Mouse (Mus musculus) midbrain, embryonic 14.5 days (tissue): ENCODE measurements at regions not wholly inside any gene's neighbourhood (a gene's known extent, or its start where the extent isn't known, plus 50 kb on each side); places are given as distances from the start of the nearest gene placed in this dataset.
A peak's percentile ranks its signal among the peaks of the same experiment; 100 is the strongest.

Experiments
- ATAC-seq: fragments of 200-750 bp; cut with Nextera tagmentation; 2 replicates; pipeline ENCODE4 v1.8.0; 2017; ENCODE audit warnings: moderate number of reproducible peaks, moderate library complexity; ENCODE audit not compliant: low FRiP score, low TSS enrichment
- DNase-seq: peaks from one replicate; pipeline ENCODE4 v3.0.0-alpha.2; 2015
- H3K27ac ChIP-seq: fragments of 300-500 bp; sonication (generic); replicated peaks from 2 replicates; pipeline ENCODE4 v1.5.1; 2014; ENCODE audit warnings: mild to moderate bottlenecking, low read depth, low read length, moderate library complexity
- H3K27me3 ChIP-seq: fragments of 300-500 bp; sonication (generic); 2 replicates; pipeline ENCODE4 v1.6.1; 2014; ENCODE audit warnings: low read length, control low read depth, mixed read lengths; ENCODE audit not compliant: control insufficient read depth, insufficient read depth
- H3K36me3 ChIP-seq: fragments of 300-500 bp; sonication (generic); 2 replicates; pipeline ENCODE4 v1.6.1; 2014; ENCODE audit warnings: low read length, control low read depth; ENCODE audit not compliant: control insufficient read depth, insufficient read depth
- H3K4me1 ChIP-seq: fragments of 300-500 bp; sonication (generic); 2 replicates; pipeline ENCODE4 v1.6.1; 2014; ENCODE audit warnings: mild to moderate bottlenecking, antibody characterized with exemption, low read length, control low read depth; ENCODE audit not compliant: control insufficient read depth, insufficient read depth
- H3K4me2 ChIP-seq: fragments of 300-500 bp; sonication (generic); 2 replicates; pipeline ENCODE4 v1.6.1; 2014; ENCODE audit warnings: mild to moderate bottlenecking, low read length, moderate library complexity
- H3K4me3 ChIP-seq: fragments of 300-500 bp; sonication (generic); replicated peaks from 2 replicates; pipeline ENCODE4 v1.5.1; 2014; ENCODE audit warnings: low read depth, low read length
- H3K9ac ChIP-seq: fragments of 300-500 bp; sonication (generic); replicated peaks from 2 replicates; pipeline ENCODE4 v1.6.1; 2014; ENCODE audit warnings: mild to moderate bottlenecking, low read length, moderate library complexity
- H3K9me3 ChIP-seq: fragments of 300-500 bp; sonication (generic); 2 replicates; pipeline ENCODE4 v1.6.1; 2016; ENCODE audit warnings: low read length, control low read depth, mixed read lengths; ENCODE audit not compliant: control insufficient read depth
- WGBS: fragments of 180-500 bp; shearing (Covaris S2); extraction: QIAGEN DNeasy Blood & Tissue Kit; methylation state at CpG from one replicate; pipeline ENCODE4 v1.1.7; 2014; 5-methylcytosine and 5-hydroxymethylcytosine counted together

- ATAC-seq: no peak
- H3K4me1 ChIP-seq: no peaks in the 10 kb centered on the region
- H3K27me3 ChIP-seq: no peaks in the 10 kb centered on the region
- no peak overlapping the region for H3K27ac ChIP-seq
- H3K9me3 ChIP-seq: no peaks in the 10 kb centered on the region
- no peak for DNase-seq
- 88% methylated on average over 19 of the region's 19 CpGs for WGBS
- no peak overlapping the region for H3K4me2 ChIP-seq
- no peaks in the 10 kb centered on the region for H3K36me3 ChIP-seq
- H3K4me3 ChIP-seq: no peak overlapping the region
- no peak overlapping the region for H3K9ac ChIP-seq
These were observed 56.9 kb upstream of the Slc38a4 start for GRCm38 (mm10) chr15:97112452-97113200.

GRCm38 (mm10) chr15:97111320-97112192 is 55.8 kb upstream of the Slc38a4 start:
- Histone ChIP-seq H3K4me1 (no peaks in the 10 kb centered on the region), H3K36me3 (no peaks in the 10 kb centered on the region), H3K9ac (no peak overlapping the region), H3K4me2 (no peak overlapping the region), H3K9me3 (no peaks in the 10 kb centered on the region), H3K27me3 (no peaks in the 10 kb centered on the region), H3K27ac (no peak overlapping the region), H3K4me3 (no peak overlapping the region)
- ATAC-seq (no peak), DNase-seq (no peak)
- WGBS: 86% methylated on average over 11 of the region's 11 CpGs

GRCm38 (mm10) chr15:97107779-97108178 is 52.0 kb upstream of the Slc38a4 start:
- peak; percentile 2 for DNase-seq
- WGBS: 62% methylated on average over 10 of the region's 10 CpGs

GRCm38 (mm10) chr15:97106556-97106955 is 50.8 kb upstream of the Slc38a4 start:
- no peaks in the 10 kb centered on the region for H3K27me3 ChIP-seq
- no peak overlapping the region for H3K4me2 ChIP-seq
- ATAC-seq (no peak), DNase-seq (no peak)
- 87% methylated on average over 6 of the region's 6 CpGs for WGBS
- H3K9me3 ChIP-seq: no peaks in the 10 kb centered on the region
- H3K4me1 ChIP-seq: no peaks in the 10 kb centered on the region
- no peak overlapping the region for H3K27ac ChIP-seq
- no peak overlapping the region for H3K9ac ChIP-seq
- H3K4me3 ChIP-seq: no peak overlapping the region
- H3K36me3 ChIP-seq: no peaks in the 10 kb centered on the region

More at GRCm38 (mm10) chr15:97107779-97108178, 52.0 kb upstream of the Slc38a4 start:
- no peak overlapping the region for H3K4me2 ChIP-seq
- no peak overlapping the region for H3K4me3 ChIP-seq
- no peaks in the 10 kb centered on the region for H3K4me1 ChIP-seq
- H3K9me3 ChIP-seq: no peaks in the 10 kb centered on the region
- no peaks in the 10 kb centered on the region for H3K27me3 ChIP-seq
- no peaks in the 10 kb centered on the region for H3K36me3 ChIP-seq
- H3K27ac ChIP-seq: no peak overlapping the region
- no peak for ATAC-seq
- no peak overlapping the region for H3K9ac ChIP-seq
